Mouse (Mus musculus) left cerebral cortex, postnatal 4 days (tissue): ENCODE measurements at regions not wholly inside any gene's neighbourhood (a gene's known extent, or its start where the extent isn't known, plus 50 kb on each side); places are given as distances from the start of the nearest gene placed in this dataset.
"Not testable (repeated sequence)": the region's sequence is repeated elsewhere in the genome, so short reads cannot be mapped to it uniquely, and the experiment has no call there.

Experiments
- DNase-seq: peaks from one replicate; pipeline ENCODE4 v3.0.0-alpha.2; 2022
- intact Hi-C: fragments of 180-260 bp; cut with DNase I; formaldehyde crosslinking; loops from one replicate; pipeline ENCODE4 v1.15.1; 2025

DNA sequence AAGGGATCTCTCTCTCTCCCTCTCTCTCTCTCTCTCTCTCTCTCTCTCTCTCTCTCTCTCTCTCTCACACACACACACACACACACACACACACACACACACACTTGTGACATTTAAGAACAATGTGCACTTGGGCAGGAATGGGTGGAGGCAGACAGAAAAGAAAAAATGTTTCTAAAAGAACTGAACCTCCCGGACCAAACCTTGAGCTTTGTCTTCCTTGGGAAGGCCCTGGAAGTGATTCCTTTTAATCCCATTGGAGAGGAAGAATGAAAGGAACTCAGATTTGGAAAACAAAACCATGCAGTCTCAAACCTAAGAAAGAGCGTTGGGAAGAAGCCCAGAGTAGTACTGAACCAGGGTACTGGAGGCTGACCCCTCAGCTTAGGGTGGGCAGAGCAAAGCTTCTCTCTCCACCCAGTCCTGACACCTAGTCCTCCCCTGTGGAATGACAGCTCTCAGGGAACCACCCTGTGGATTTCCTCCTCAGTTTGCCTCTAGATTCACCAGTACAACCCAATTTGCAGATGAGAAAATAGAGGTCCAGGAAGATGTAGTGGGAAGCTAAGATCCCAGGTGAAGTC is 152.3 kb upstream of the Rgma start:
- no peak for DNase-seq
- intact Hi-C loops, result no loop called here

DNA sequence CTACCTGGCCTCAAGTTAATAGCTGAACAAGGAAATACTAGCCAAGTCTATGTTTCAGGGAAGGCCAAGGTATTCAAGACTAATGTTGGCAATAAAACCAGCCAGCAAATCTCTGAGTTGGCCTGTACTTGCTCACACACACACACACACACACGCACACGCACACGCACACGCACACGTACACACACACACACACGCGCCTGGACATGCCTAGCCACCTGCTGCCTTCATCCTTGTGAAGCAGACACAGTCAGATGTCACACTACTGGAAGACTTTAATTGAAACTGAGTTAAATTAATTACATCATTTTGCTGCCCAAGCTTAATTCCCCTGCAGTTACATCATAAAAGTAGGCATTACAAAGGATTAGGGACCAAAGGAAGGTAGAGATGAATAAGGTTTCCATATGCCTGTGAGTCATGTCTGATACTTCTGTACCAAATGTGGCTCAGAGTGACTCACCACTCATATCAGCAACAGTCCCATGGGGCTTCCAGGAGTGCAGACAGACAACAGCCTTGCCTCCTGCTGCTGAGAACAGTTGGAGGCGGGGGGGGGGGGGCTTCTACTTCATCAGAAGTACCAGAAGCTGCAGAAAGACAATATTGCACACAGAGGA is 141.7 kb upstream of the Rgma start:
- no peak for DNase-seq
- intact Hi-C loops, result no loop called here

DNA sequence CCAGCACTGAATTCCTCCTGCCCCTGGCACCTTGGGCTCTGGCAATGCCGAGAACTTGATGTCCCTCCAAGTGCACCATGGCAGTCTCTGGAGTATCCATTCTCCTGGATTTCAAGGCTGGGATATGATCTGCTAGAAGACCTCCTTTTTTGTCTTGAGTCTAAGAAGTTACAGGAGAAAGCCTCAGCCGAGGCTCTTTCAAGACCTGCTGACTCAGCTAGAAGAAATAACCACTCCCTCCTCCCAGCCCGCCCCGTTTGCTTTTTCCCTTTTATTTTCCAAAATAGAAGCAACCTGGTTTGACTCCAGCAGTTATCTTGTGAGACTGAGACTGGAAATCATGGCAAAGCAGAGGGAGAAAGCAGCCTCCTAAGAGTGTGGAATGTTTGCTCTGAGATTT is 136.8 kb upstream of the Rgma start:
- no peak for DNase-seq
- intact Hi-C loops, result no loop called here

DNA sequence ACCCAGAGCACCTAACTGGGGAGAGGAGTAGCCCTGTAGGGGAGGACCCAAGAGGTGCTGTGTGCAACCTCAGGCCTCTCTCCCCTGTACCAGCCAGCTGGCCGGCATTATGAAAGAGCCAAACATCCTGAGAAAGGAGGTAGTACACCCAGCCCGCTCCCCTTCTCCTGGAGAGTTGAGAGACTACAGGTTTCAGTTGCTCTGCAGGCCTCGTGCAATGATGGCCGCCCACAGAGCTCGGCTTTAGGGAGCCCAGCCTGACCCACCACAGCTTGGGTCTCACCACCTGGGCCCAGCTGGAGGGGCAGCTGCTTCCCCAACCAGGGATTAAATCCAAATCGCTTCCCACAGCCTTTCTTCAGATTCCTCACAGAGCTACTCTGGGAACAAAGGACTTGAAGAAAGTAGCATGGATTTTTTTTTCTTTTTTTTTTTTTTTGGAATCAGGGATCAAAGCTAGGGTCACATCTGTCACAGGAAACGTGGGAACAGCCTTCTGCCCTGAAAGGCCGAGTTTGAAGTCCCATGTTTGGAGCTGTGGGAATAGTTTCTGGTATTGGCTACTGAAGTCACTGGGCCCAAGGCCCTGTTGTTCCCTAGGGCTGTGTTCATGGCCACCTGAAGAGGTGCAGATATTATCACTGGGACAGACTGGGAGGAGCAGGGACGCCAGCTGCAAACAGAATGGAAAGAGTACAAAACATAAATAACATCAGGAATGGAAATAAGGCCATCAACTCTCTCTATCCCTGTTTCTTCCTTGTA is 131.5 kb upstream of the Rgma start:
- intact Hi-C loops, result no loop called here
- peak; percentile 13 for DNase-seq

DNA sequence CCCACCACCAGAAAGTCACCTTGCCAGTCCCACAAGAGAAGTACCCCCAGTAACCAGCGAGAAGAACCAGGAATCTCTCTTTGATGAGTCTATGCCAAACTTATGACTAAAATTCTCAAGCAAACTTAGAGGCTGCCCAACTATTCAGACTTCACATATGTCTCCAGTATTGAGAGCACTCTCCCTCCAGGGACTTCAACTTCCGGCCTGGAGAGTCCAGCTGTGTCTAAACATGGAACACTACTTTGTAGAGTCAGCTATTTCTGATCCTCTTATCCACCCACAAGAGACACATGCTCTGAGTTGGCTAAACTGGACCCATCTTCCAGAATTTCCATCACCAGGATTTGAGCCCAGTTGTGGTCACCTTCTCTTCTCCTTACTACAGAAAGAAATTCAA is 129.9 kb upstream of the Rgma start:
- DNase-seq, result no peak
- intact Hi-C loops, result no loop called here

DNA sequence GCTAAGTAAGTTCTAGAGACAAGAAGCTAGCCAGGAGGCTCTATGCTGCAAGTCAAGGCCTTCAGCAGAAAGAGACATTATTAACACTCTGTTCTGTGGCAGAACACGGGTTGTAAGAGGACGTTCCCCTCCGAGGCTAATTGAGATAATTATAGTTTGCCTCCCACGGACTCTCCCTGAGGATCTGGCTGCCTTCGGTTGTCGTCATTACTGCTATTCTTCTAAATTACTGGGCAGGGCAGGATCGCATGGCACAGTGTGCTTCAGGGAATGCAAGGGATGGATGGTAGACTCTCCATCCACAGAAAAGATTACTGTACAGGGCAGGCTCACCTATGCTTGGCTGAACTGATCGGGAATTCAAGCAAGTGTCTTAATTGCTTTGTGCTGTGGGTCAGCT is 124.7 kb upstream of the Rgma start:
- DNase-seq, result no peak
- intact Hi-C loops, result no loop called here

DNA sequence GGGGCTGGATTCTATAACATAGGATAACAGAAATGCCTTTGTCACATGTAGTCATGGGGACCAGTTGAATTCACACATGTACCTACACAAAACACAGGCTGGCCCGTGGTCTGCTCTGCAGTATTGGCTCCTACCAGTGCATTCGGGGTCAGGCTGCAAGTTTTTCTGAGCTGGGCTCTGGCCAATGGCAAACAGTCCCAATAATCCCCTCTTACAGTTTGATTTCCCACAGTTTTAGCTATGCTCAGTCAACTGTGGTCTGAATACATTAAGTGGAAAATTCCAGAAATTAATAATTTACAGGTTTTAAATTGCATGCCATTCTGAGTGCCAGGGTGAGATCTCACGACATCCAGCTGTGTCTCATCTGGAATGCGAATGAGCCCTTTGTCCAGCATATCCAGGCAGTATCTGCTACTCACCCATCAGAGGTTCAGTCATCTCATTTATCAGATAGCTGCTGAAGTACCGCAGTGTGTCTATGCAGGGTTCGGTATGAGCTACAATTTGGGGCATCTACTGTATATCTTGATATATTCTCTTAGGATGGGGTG is 124.0 kb upstream of the Rgma start:
- intact Hi-C loops, result no loop called here

DNA sequence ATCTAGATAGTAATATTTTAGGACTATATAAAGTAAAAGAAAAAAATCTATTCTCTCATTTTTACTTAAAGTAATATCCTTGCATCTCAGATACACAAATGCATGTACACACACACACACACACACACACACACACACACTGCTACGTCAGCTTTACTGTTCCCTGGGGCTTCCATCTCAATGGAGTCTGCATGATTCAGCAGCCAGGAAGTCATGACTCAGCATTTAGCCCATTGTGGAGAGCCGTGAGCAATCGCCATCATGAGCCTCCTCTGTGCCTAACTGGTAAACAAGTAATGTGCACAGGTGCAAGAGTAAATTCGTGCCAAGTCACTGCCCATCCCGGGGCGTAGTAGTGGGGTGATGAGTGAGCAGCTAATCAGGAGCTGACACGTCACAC is 120.3 kb upstream of the Rgma start:
- DNase-seq, result not testable (repeated sequence)

More for the DNA sequence above, 124.0 kb upstream of the Rgma start:
- DNase-seq, result no peak

DNA sequence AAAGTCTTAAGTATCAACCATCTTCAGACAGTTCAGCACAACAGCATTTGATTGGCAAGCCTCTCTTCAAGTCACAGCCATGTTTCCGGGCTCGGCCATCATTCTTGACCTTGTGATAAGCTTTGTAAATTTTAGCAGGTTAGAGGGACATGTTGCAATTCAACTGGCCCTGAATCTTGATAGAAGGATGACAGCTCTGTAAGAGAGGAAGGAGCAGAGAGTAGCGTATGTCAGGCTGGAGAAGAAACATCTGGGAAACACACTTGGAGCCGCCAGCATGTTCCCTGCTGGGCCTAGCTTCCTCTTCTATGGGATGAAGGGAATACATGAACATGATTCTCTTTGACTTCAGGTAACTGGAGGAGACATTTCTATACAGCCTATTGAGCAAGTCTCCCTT is 115.2 kb upstream of the Rgma start:
- intact Hi-C loops, result no loop called here
- DNase-seq, result no peak

More for the DNA sequence above, 120.3 kb upstream of the Rgma start:
- intact Hi-C loops, result not testable (repeated sequence)

DNA sequence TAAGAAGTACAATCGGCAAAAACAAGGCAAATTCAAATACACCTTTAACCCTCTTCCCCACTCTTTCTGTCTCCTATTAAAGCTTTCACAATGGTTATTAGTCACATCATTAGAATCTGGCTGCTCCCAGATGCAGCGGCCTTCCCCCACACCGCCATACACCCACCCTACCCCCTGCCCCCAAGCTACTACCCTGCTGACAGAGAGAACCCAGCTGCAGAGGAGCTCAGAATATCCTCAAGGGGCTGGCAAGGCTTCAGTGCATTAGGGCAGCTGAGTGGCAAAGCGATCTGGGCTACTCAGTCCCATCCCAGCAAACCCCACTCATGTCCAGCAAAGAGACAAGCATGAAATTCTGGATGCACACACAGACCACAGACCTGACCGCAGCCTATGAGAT is 113.6 kb upstream of the Rgma start:
- no peak for DNase-seq
- intact Hi-C loops, result no loop called here

DNA sequence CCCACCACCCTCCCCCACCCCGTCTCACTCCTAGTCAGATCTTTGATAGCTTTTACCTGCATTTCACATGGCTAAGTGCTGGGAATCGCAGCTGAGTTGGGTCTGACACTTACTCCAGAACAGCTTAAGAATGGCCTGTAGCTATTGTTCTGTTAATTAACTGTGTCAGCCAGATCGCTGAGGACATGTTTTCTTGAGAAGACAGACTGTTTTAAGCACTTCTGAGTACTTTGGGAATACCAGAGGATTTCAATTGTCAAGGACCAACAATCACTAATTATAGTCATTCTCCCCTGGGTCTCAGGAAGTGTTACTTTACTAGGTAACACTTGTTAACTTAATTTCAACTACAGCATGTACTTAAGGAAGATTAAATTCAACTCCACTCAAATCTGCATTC is 112.8 kb upstream of the Rgma start:
- intact Hi-C loops, result no loop called here
- DNase-seq, result no peak

DNA sequence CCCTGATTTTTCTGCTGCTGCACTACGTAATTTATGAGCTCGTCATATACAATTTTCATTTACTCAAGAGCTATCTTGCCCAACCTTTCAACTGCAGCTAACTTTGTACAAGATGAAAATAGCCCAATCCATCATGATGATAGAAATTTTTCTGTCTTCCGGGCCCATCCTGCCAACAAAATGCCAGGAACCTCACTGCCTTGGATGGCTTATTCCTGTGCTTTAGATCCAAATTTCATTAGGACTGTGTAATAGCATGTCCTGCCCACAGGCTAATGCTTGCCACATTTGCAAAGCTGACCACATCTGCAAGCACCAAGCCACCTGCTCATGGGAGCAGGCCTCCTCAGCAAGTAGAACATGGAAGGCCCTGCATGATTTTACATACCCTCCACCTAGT is 105.7 kb upstream of the Rgma start:
- intact Hi-C loops, result no loop called here
- no peak for DNase-seq

DNA sequence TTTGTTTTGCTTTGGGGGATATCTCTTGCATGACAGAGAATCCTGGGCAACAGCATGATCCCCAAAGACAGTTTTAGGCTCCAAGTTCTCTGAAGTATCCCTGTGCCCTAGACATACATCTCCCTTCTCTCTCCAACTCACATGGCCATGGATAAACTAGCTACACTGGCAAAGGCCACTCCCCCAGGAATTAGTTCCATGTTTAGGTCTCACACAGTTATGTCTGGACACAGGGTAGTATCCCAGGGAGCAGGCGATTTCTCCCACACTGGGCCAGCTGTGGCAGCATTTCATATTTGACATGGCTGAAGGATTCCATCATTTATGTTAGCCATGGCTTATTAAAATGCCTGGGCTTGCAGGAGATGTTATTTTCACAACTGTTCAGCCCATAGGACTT is 102.5 kb upstream of the Rgma start:
- intact Hi-C loops, result no loop called here
- DNase-seq, result no peak

DNA sequence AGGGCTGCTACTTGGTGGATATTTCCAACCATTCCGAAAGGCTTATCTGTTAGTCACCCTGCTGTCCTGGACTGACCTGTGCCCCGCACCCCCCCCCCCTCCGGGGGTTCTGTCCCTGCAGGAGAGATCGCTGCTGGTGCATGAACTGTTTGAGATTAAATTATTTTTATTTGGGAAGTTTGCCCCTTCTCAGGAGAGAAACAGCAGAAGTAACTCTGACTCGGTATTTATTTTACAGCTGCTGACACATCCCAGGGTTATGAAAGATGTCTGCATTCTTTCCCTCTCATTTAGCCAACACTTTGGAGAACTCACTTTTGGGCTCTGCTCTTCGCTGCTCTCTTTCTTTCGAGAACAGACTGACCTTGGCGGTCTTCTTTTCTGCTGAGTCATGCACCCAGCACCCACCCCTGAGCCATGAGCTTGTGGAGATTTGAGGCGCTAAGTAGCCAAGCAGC is 99.5 kb upstream of the Rgma start:
- intact Hi-C loops, result no loop called here
- DNase-seq, result no peak

DNA sequence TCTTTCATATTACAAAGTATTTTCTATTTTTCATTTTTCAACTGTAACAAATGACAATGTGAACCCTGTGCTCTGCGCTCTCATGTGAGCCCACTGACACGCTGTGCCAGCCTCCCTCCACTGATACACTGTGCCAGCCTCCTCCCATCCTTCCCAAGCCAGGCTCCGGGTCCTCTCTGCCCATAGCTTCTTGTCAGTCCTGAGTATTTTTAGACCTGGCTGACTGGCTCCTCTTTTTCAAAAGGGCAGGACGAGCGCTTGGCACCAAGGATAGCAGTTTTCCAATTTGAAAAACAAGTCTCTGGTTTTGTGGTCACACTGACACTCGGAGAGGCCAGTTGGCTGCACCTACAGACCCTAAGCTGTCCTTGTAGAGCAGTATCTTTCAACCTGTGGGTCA is 96.7 kb upstream of the Rgma start:
- intact Hi-C loops, result no loop called here
- DNase-seq, result no peak

DNA sequence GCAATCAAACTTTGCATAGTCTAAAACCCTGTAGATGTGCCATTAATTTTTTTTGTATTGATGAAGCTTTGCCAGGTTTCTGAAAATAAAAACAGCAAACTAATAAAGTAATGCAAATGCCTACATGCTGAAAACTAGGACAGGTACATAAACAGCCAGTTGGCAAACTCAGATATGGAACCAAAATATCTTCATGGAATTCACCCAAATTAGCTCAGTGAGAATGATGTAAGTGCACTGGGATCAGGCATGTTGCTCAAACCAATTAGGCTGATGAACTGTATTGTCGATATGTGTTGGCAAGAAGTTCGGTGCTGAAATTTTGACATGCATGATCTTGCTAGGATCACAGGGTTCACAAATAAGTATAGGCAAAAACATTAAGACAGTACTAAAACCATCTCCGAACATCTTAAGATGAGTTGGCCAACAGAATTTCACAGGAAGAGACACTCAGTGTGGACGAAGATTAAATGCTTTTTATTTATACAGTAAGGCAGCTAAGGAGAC is 95.3 kb upstream of the Rgma start:
- no peak for DNase-seq
- intact Hi-C loops, result no loop called here

DNA sequence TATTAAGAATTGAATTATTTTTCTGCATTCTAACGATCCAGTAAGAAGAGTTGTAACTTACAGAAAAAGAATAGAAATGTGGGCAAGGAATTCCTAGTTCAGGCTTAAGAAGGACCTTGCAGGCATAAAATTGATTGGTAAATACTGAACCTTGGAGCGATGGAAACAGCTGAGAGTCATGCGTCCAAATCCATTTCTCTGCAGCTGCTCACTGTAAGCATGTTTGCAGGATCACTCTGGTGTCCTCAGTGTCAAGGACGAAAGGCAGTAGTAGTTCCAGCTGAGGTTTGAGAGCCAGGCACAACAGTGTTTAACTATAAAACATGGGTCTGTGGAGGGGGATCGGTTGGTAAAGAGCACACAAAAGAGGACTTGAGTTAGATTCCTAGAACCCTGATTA is 89.1 kb upstream of the Rgma start:
- intact Hi-C loops, result no loop called here
- no peak for DNase-seq

DNA sequence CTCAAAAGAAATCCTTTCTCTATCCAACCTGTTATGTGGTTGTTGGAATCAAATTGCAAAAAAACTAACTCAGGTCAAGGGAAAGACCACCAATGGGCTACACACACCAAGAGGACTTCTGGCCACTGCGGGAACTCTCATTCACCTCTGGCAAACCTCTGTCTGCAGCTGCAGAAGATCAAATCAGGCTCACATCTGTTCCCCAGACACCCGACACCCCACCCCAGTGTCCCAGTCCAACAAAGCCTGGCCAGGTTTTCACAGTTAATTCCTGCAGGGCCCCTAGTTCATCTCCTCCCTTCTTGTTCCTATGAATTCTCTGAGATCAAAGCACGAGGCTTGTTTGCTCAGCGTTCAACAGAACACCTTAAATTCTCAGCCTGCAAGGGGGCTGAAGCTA is 82.0 kb upstream of the Rgma start:
- intact Hi-C loops, result no loop called here
- no peak for DNase-seq

DNA sequence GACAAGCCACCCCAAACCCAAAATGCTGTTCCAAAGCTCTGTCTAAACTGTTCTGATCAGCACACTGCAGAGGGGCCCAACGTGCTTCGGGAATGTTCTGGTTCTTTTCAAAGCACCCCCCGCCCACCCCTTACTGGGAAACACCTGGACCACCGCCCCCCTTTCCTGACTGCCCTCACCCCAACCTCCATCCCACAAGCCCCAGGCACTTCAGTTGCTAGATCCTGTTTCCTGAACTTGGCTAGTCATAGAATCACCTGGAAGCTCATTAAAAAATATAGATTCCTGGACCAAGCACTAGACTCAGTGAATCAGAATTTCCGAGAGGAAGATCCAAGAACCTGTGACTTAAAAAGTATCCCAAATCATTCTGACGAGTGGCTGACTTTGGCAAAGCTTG is 80.9 kb upstream of the Rgma start:
- DNase-seq, result no peak
- intact Hi-C loops, result no loop called here

DNA sequence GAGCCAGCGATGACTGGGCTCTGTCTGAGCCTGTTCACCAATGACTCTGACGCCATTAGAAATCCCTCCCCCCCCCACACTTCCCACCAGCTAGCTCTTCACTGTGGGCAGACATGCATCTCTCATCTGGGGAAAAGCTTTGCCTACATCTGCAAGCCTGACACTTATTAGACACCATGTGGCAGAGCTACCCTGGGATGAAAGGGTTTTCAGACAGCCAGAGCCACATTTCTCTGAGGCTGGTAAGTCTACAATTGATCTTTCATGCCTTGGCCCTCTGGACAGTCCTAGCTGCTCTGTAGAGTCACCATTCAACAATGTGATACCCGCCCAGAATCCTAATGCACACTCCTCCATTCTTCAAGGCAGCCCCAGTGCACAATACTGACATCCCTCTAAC is 72.8 kb upstream of the Rgma start:
- peak; percentile 2 for DNase-seq
- intact Hi-C loops, result no loop called here

DNA sequence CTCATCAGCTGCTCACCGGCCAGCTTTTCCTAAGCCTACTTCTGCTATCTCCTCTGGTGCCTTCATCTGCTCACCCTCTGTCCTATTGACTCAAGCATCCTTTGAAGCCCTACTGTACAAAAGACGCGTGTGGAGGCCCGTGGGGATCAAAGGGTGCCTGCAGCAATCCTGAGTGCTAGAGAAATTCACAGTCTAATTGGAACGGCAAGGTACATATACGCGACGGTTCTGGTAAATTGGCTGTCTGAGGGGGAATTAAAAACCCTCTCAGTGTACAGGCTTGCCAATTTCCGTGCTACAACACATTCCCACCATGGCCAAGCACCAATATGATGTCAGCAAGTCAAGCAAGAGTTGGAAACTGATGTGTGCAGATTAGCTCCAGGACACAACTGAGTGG is 71.5 kb upstream of the Rgma start:
- no peak for DNase-seq
- intact Hi-C loops, result no loop called here

DNA sequence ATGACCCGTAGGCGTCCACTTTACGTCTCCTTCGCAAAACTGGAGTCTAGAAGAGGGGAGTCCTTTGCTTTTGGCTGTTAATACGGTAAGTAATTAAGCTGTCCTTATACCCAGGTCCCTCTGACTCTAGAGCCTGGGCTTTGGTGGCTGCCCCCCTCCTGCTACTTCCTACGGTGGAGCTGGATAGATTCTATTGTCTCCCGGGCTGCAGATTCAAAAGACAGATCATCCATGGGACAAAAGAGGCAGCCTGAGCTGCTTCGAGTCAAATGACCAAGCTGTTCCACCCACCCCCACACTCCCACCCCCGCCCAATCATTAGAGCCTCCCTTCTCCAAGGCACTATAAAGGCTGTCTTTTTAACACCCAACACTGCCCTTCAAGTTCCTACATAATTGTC is 70.5 kb upstream of the Rgma start:
- no peak for DNase-seq
- intact Hi-C loops, result no loop called here
